In genomic region chr12:71995831-71996230, GRCm38 (mm10) we compare ENCODE assay signal across 25 mouse cellular contexts.
DNase-seq lines count a peak whose midpoint lies in the region; ATAC-seq and TF ChIP-seq lines count a peak whose summit lies in the region.
"Had no signal": no experiment of that assay in that cellular context is flagged by ENCODE, and none has a peak within 500 bp of the region (broad histone marks: within the 10 kb centered on the region; RNA-seq: fewer than 3 reads in every experiment).

No protein-coding gene starts in this region.

- H3K36me3 ChIP-seq in hindbrain, postnatal 0 days (ENCODE audit: insufficient read depth, low read length), result peaks cover 7% of the 10 kb centered on the region
- H3K36me3 ChIP-seq in hindbrain, embryonic 11.5 days (ENCODE audit: control insufficient read depth, insufficient read depth, low read length), result 0 out of 2 replicates have a peak, but pooled peaks cover 3% of the 10 kb centered on the region
- peaks cover 18% of the 10 kb centered on the region; the same call in 1 of the 2 replicates for H3K36me3 ChIP-seq in midbrain, postnatal 0 days (ENCODE audit: insufficient read depth, low read length)
- H3K36me3 ChIP-seq in midbrain, embryonic 14.5 days (ENCODE audit: control insufficient read depth, insufficient read depth, low read length), result peaks cover 36% of the 10 kb centered on the region

- no peak overlapping the region for H3K4me2 ChIP-seq in hindbrain, postnatal 0 days (ENCODE audit: low read depth, low read length)
- no peak overlapping the region for H3K4me2 ChIP-seq in hindbrain, embryonic 11.5 days (replicated peaks; ENCODE audit: low read depth, low read length)
- no peak overlapping the region for H3K4me2 ChIP-seq in midbrain, postnatal 0 days (ENCODE audit: low read depth, low read length, poor library complexity, severe bottlenecking)
- H3K4me2 ChIP-seq in midbrain, embryonic 14.5 days (ENCODE audit: low read length), result no peak overlapping the region
- H3K4me2 ChIP-seq: embryonic facial prominence, embryonic 12.5 days; forebrain, embryonic 13.5 days; heart, embryonic 12.5 days; hindbrain, embryonic 14.5 days; liver, embryonic 15.5 days; lung, embryonic 15.5 days had no signal

- 35% methylated on average over 8 of the region's 8 CpGs for WGBS in hindbrain, postnatal 0 days
- 64% methylated on average over 8 of the region's 8 CpGs for WGBS in hindbrain, embryonic 11.5 days
- WGBS in midbrain, postnatal 0 days, result 55% methylated on average over 8 of the region's 8 CpGs
- WGBS in midbrain, embryonic 14.5 days, result 57% methylated on average over 8 of the region's 8 CpGs

- no peak overlapping the region for H3K4me3 ChIP-seq in gastrocnemius, adult 2 months
- no peak overlapping the region for H3K4me3 ChIP-seq in hindbrain, postnatal 0 days (ENCODE audit: low read length)
- no peak overlapping the region for H3K4me3 ChIP-seq in hindbrain, embryonic 11.5 days (ENCODE audit: low read depth, low read length)
- H3K4me3 ChIP-seq in midbrain, postnatal 0 days (ENCODE audit: low read depth, low read length), result no peak overlapping the region
- no peak overlapping the region for H3K4me3 ChIP-seq in midbrain, embryonic 14.5 days (replicated peaks; ENCODE audit: low read depth, low read length)
- H3K4me3 ChIP-seq: embryonic facial prominence, embryonic 12.5 days; erythroblast, embryonic 14.5 days; forebrain, embryonic 13.5 days; heart, embryonic 12.5 days; liver, embryonic 15.5 days; lung, embryonic 15.5 days; megakaryocyte, embryonic 14.5 days had no signal

- no peaks in the 10 kb centered on the region for H3K27me3 ChIP-seq in hindbrain, postnatal 0 days (ENCODE audit: insufficient read depth, low read length)
- H3K27me3 ChIP-seq in hindbrain, embryonic 11.5 days (ENCODE audit: control insufficient read depth, insufficient read depth, low read length), result no peaks in the 10 kb centered on the region
- H3K27me3 ChIP-seq in midbrain, postnatal 0 days (ENCODE audit: insufficient read depth, low read length), result no peaks in the 10 kb centered on the region
- no peaks in the 10 kb centered on the region for H3K27me3 ChIP-seq in midbrain, embryonic 14.5 days (ENCODE audit: control insufficient read depth, insufficient read depth, low read length)
- H3K27me3 ChIP-seq: embryonic facial prominence, embryonic 12.5 days; forebrain, embryonic 13.5 days; heart, embryonic 12.5 days; liver, embryonic 15.5 days; lung, embryonic 15.5 days; megakaryocyte, embryonic 14.5 days had no signal

- ATAC-seq in hindbrain, postnatal 0 days, result no peak
- no peak for ATAC-seq in hindbrain, embryonic 11.5 days (ENCODE audit: low FRiP score)
- no peak for ATAC-seq in midbrain, postnatal 0 days (ENCODE audit: low FRiP score)
- ATAC-seq in midbrain, embryonic 14.5 days (ENCODE audit: low FRiP score, low TSS enrichment), result no peak
- ATAC-seq: forebrain, embryonic 13.5 days; midbrain, embryonic 16.5 days had no signal

- DNase-seq in gastrocnemius, adult 2 months, result peak; percentile 29
- DNase-seq in gastrocnemius, adult 18-20 months (ENCODE audit: low spot score), result no peak
- peak; percentile 38 for DNase-seq in hindbrain, postnatal 0 days (ENCODE audit: low spot score)
- no peak for DNase-seq in hindbrain, embryonic 11.5 days (ENCODE audit: low spot score)
- DNase-seq in midbrain, postnatal 0 days (ENCODE audit: low spot score), result peak; percentile 22
- no peak for DNase-seq in midbrain, embryonic 14.5 days
- DNase-seq in spleen, adult 12 weeks (ENCODE audit: low spot score), result no peak
- DNase-seq: adrenal gland, postnatal 25 days; cerebellum, adult 11 months; cerebellum, adult 9-11 months; heart, postnatal 14 days; kidney, adult 2 months; liver; lung, postnatal 36 days; spleen, adult 18-20 months had no signal

- TF ChIP-seq CTCF in gastrocnemius, adult 2 months (IDR thresholded peaks at IDR 0.05), result no peak
- TF ChIP-seq CTCF in hindbrain, postnatal 0 days (IDR thresholded peaks at IDR 0.05; ENCODE audit: low read depth), result no peak
- TF ChIP-seq CTCF in midbrain, postnatal 0 days (IDR thresholded peaks at IDR 0.05), result no peak

- peak overlapping the region; percentile 28; the same call in 1 of the 2 replicates for H3K27ac ChIP-seq in gastrocnemius, adult 2 months
- H3K27ac ChIP-seq in hindbrain, postnatal 0 days, result no peak overlapping the region
- no peak overlapping the region for H3K27ac ChIP-seq in hindbrain, embryonic 11.5 days (ENCODE audit: low read depth, low read length)
- H3K27ac ChIP-seq in midbrain, postnatal 0 days (ENCODE audit: low read depth, low read length), result no peak overlapping the region
- H3K27ac ChIP-seq in midbrain, embryonic 14.5 days (replicated peaks; ENCODE audit: low read depth, low read length), result no peak overlapping the region
- H3K27ac ChIP-seq: embryonic facial prominence, embryonic 12.5 days; forebrain, embryonic 13.5 days; hindbrain, embryonic 14.5 days; kidney, postnatal 0 days; liver, embryonic 15.5 days; lung, embryonic 15.5 days had no signal

- H3K4me1 ChIP-seq in hindbrain, postnatal 0 days (ENCODE audit: insufficient read depth, low read length), result no peaks in the 10 kb centered on the region
- H3K4me1 ChIP-seq in hindbrain, embryonic 11.5 days (replicated peaks; ENCODE audit: control insufficient read depth, insufficient read depth, low read length), result no peaks in the 10 kb centered on the region
- no peaks in the 10 kb centered on the region for H3K4me1 ChIP-seq in midbrain, postnatal 0 days (ENCODE audit: insufficient read depth, low read length)
- H3K4me1 ChIP-seq in midbrain, embryonic 14.5 days (ENCODE audit: control insufficient read depth, insufficient read depth, low read length), result no peaks in the 10 kb centered on the region
- H3K4me1 ChIP-seq: embryonic facial prominence, embryonic 12.5 days; forebrain, embryonic 13.5 days had no signal

- no peak overlapping the region for H3K9ac ChIP-seq in hindbrain, postnatal 0 days (replicated peaks; ENCODE audit: low read length)
- no peak overlapping the region for H3K9ac ChIP-seq in hindbrain, embryonic 11.5 days (ENCODE audit: low read depth, low read length)
- H3K9ac ChIP-seq in midbrain, postnatal 0 days (replicated peaks; ENCODE audit: low read length, poor library complexity, severe bottlenecking), result no peak overlapping the region
- H3K9ac ChIP-seq in midbrain, embryonic 14.5 days (replicated peaks; ENCODE audit: low read length), result no peak overlapping the region
- H3K9ac ChIP-seq: embryonic facial prominence, embryonic 12.5 days; forebrain, embryonic 13.5 days; heart, embryonic 12.5 days; hindbrain, embryonic 14.5 days; liver, embryonic 15.5 days; lung, embryonic 15.5 days had no signal

- intact Hi-C loops in gastrocnemius, adult 2 months (cut with DNase I), result no loop called here

- H3K9me3 ChIP-seq in hindbrain, postnatal 0 days (ENCODE audit: low read length), result no peaks in the 10 kb centered on the region
- no peaks in the 10 kb centered on the region for H3K9me3 ChIP-seq in hindbrain, embryonic 11.5 days (ENCODE audit: control insufficient read depth, low read length)
- H3K9me3 ChIP-seq in midbrain, postnatal 0 days (ENCODE audit: low read length), result no peaks in the 10 kb centered on the region
- no peaks in the 10 kb centered on the region for H3K9me3 ChIP-seq in midbrain, embryonic 14.5 days (ENCODE audit: control insufficient read depth, low read length)
- H3K9me3 ChIP-seq: embryonic facial prominence, embryonic 12.5 days; forebrain, embryonic 13.5 days; heart, embryonic 12.5 days; liver, embryonic 15.5 days; lung, embryonic 15.5 days; megakaryocyte, embryonic 14.5 days had no signal

Comparison
In these comparisons a context has a peak if more than half of its experiments do, and no peak if none do; other contexts are left out.
1. DNase-seq: peak in gastrocnemius, adult 2 months (single experiment), hindbrain, postnatal 0 days (single experiment) and midbrain, postnatal 0 days (single experiment); none in gastrocnemius, adult 18-20 months (single experiment), hindbrain, embryonic 11.5 days (single experiment), midbrain, embryonic 14.5 days (single experiment) and spleen, adult 12 weeks (single experiment).